Mouse (Mus musculus): ENCODE results near the gene Olfr1278. TPM values are rescaled to one million over a fixed set of nuclear protein-coding genes. Genes with fewer than 3 reads are reported as not detected.
"Not testable (repeated sequence)": the region's sequence is repeated elsewhere in the genome, so short reads cannot be mapped to it uniquely, and the experiment has no call there.

Gene Olfr1278
- not detected for total RNA-seq (2021)

DNA sequence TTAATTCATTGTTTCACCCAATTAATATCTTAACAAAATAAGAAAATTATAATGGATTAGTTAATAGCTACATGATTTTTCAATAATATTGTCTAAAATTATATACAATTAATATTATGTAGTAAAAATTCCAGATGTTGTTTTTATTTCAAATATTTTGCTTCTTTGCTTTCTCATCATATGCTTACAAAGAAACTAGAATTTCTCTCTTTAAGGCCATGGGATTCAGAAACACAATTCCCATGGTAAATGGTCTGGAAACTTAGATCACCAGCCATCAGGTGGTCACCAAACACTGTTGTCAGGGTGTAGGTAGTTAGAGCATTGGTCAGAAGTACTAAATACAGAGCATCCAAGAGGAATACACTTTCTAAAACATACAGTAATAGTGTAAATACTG, at the start of gene Olfr1278:
Gene Olfr1278 (plus strand): TSS at position 301 of the 400 bp plus-strand sequence.
- no peak for DNase-seq (ENCODE audit: low spot score in 2 of 2)
- intact Hi-C loops (cut with DNase I): no loop called here

DNA sequence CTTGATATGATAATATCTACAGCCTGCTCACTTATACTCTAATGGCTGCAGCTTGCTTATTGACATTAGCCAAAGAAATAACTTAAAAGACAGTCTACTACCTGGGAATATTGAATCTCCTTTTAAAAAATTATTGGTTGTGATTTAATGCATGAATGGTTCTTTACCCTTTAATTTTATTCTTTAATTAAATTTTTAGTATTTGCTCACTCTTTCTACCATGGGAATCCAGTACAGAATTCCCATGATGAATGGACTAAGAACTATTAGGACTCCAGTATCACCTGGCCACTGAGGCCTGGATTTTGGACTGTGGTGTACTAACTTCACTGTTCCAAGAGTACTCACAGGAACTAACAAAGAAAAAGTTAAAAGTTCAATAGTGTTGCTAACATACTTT, 35.7 kb upstream of the Olfr1278 start, which contains the start of gene Olfr1276:
Gene Olfr1276 (plus strand): TSS at position 301 of the 400 bp plus-strand sequence.
- intact Hi-C loops (cut with DNase I): no loop called here
- no peak for DNase-seq (ENCODE audit: low spot score in 2 of 2)

DNA sequence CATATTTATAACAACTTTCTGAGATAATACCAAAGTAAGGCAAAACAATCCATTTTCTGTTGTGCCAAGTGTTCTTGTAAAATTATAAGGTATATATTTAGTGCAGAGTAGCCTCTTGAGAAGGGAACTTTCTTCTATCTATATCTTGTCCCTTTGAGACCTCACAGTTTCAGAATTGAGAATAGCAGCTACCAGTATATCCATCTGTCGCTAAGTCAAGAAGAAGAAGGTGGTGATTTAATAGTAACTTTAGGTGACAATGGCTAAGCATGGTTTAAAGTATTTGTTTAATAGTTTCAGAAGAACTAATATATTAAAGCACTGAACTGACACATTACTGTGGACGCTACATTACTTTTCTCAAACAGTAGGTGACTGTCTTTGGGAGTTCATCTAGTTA, 15.9 kb upstream of the Olfr1278 start, which contains the start of gene Olfr1277:
Gene Olfr1277 (minus strand): TSS at position 101 of the 400 bp plus-strand sequence.
- intact Hi-C loops (cut with DNase I): no loop called here
- no peak for DNase-seq (ENCODE audit: low spot score in 2 of 2)

DNA sequence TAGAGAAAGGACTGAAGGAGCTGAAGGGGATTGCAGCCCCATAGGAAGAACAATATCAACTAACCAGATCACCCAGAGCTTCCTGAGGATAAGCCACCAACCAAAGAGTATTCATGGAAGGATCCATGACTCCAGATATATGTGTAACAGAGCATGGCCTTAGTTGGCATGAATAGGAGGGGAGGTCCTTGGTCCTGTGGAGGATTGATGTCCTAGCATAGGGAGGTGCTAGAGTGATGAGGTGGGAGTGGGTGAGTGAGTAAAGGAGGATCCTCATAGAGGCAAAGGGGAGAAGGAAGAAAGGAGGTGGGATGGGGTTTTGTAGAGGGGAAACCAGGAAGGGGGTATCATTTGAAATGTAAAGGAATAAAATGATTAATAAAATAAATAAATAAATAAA, 8.6 kb downstream of the Olfr1278 start:
- intact Hi-C loops (cut with DNase I): no loop called here
- DNase-seq (ENCODE audit: low spot score in 2 of 2): no peak

DNA sequence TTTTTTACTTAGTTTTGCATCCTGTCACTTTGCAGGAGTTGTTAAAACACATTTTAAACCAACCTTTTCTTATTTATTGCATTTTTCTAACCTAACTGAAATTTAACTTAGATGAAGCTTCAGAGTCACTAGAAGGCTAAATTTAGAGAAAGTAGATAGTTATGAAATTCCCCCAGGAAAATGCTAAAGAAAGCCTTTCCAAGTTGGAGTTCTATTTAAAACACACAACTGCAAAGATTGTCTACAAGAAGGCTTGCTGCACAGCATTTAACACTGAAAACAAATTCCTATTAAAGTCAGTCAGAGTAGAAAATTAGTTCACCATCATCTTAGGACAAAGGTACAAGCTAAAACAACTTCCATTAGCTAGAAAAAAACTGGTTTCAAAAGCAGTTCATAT, 10.4 kb downstream of the Olfr1278 start, which contains the start of gene Olfr1279:
Gene Olfr1279 (plus strand): TSS at position 262 of the 400 bp plus-strand sequence.
- intact Hi-C loops (cut with DNase I): no loop called here
- DNase-seq (ENCODE audit: low spot score in 2 of 2): no peak

DNA sequence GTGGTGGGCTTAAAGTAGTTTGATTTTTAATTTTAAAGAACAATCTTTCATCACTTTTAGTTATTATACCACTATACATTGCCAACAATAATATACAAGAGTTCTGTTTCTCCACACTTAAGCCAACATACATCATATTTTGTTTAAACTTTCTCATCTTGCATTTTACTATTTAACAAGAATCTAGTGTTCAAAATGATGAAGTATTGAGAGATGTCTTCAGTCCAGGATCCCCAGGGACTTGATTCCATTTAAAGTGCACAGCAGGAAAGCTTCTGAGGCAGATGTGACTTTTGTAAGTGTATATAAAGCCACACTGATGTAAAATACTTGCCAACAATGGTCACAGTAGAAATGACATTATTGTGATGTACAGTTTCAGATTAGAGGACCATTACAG, 23.8 kb downstream of the Olfr1278 start, which contains the start of gene Olfr1280:
Gene Olfr1280 (plus strand): TSS at position 301 of the 400 bp plus-strand sequence.
- DNase-seq (ENCODE audit: low spot score in 2 of 2): no peak
- intact Hi-C loops (cut with DNase I): no loop called here

DNA sequence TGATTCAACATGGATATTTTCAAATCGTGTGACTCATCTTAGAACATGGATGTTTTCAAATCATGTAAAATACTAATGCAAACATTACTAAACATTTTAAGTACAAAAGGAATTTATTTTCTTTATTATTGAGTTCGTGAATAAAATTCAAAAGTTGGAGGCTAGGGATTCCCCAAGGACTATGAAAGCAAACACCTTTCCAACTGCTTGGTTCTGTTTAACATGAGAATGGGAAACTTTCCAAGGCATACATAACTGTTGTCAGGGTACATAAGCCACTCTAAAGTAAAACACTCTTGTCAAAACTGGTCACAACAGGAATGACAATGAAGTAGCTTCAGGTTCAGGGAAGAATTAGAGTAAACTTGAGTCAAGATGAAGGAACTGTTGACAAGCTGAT, 36.3 kb downstream of the Olfr1278 start, which contains the start of gene Olfr1281:
Gene Olfr1281 (plus strand): TSS at position 301 of the 400 bp plus-strand sequence.
- intact Hi-C loops (cut with DNase I): no loop called here

DNA sequence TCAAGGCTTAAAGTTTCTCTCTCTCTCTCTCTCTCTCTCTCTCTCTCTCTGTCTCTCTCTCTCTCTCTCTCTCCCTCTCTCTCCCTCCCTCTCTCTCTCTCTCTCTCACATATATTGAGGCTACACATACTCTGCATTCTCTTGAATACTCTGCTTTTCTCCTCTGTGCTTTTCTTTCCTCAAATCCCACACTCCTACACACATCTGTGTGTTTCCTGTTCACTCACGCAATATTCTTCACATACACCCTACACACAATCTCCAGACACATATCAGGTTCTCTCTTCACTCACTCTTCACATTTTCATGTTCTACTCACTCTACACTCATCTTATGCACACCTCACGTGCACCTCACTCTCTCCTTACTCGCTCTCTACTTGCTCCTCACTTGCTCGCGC, 43.8 kb downstream of the Olfr1278 start:
- intact Hi-C loops (cut with DNase I); DNase-seq (ENCODE audit: low spot score in 2 of 2): not testable (repeated sequence)

More for the DNA sequence above, 36.3 kb downstream of the Olfr1278 start, which contains the start of gene Olfr1281:
- no peak for DNase-seq (ENCODE audit: low spot score in 2 of 2)

DNA sequence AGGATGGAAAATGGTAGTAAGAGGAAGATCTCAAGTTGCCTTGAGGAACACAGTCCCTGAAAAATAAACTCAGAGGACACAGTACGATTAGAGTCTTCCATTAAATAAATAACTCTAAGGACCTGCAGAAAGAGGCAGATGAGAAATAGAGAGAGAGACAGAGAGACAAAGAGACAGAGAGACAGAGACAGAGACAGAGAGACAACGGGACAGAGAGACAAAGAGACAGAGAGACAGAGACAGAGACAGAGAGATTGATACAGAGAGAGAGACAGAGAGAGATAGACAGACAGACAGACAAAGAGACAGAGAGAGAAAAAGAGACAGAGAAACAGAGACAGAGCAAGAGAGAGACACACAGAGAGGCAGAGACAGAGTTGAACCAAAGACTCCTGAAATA, 46.0 kb downstream of the Olfr1278 start, which contains the start of gene Olfr1282:
Gene Olfr1282 (minus strand): TSS at position 101 of the 400 bp plus-strand sequence.
- no peak for DNase-seq (ENCODE audit: low spot score in 2 of 2)

More for the DNA sequence above, 46.0 kb downstream of the Olfr1278 start, which contains the start of gene Olfr1282:
- intact Hi-C loops (cut with DNase I): no loop called here

Other genes with a start within 250 kb of the Olfr1278 start
- gene Gm13941, start 184.2 kb upstream of the Olfr1278 start, total RNA-seq (2021): not detected
- not detected for gene Gm15130, start 137.2 kb upstream of the Olfr1278 start, total RNA-seq (2021)
- not detected for gene 4930430A15Rik, start 60.5 kb upstream of the Olfr1278 start, total RNA-seq (2021)
- gene Olfr1275, start 54.9 kb upstream of the Olfr1278 start, total RNA-seq (2021): not detected
- not detected for gene Olfr1276, start 35.6 kb upstream of the Olfr1278 start, total RNA-seq (2021)
- gene Olfr1277, start 16.0 kb upstream of the Olfr1278 start, total RNA-seq (2021): not detected
- not detected for gene Olfr1279, start 10.5 kb downstream of the Olfr1278 start, total RNA-seq (2021)
- gene Olfr1280, start 23.9 kb downstream of the Olfr1278 start, total RNA-seq (2021): not detected
- gene Olfr1281, start 36.4 kb downstream of the Olfr1278 start, total RNA-seq (2021): not detected
- gene Olfr1282, start 45.9 kb downstream of the Olfr1278 start, total RNA-seq (2021): not detected
- not detected for gene Olfr1283, start 76.7 kb downstream of the Olfr1278 start, total RNA-seq (2021)
- gene Olfr1284, start 85.4 kb downstream of the Olfr1278 start, total RNA-seq (2021): not detected
- gene Olfr1286, start 133.0 kb downstream of the Olfr1278 start, total RNA-seq (2021): not detected
- not detected for gene Olfr1287, start 159.0 kb downstream of the Olfr1278 start, total RNA-seq (2021)
- not detected for gene Olfr1288, start 184.0 kb downstream of the Olfr1278 start, total RNA-seq (2021)
- not detected for gene Olfr1289, start 190.7 kb downstream of the Olfr1278 start, total RNA-seq (2021)
- gene Olfr1290, start 203.7 kb downstream of the Olfr1278 start, total RNA-seq (2021): not detected
- not detected for gene Olfr1291-ps1, start 207.0 kb downstream of the Olfr1278 start, total RNA-seq (2021)
- not detected for gene Olfr1293-ps, start 235.1 kb downstream of the Olfr1278 start, total RNA-seq (2021)

Measured in left cerebral cortex, postnatal 36 days (tissue).